Mouse (Mus musculus) cerebellum, adult 11 months (tissue): ENCODE measurements around the gene Iscu.

Experiments used
- DNase-seq: peaks from one replicate; pipeline ENCODE4 v3.0.0; 2022

Iscu gene

DNA sequence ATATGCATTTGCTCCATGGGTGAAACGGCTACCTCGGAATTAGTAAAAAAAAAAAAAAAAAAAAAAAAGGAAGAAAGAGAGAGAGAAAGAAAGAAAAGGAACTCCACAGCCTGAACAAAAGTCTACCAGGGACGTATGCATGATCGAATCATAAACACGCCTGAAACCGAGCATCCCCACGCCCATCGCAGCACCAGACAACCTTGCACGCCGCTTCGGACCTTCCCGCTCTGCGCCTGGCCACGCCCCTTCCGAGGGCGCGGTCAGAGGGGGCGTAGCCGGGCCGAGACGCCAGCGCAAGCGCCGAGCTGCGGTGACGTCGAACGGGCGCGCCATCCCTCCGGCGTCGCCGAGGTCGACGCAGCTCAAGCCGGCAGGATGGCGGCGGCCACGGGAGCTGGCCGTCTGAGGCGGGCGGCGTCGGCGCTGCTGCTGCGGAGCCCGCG is at the start of gene Iscu, which contains the start of gene Sart3:
Gene Iscu, plus strand, starts transcription at position 299 of the 446 bp plus-strand sequence.
Gene Sart3, minus strand, starts transcription at position 61 of the 446 bp plus-strand sequence.
- DNase-seq: peak; percentile 93

GRCm38 (mm10) chr5:113723567-113724237 is 48.8 kb upstream of the Iscu start:
- DNase-seq: peak; percentile 98

- peak; percentile 95 for DNase-seq
Observed at GRCm38 (mm10) chr5:113724446-113724845, 48.1 kb upstream of the Iscu start, which contains the start of gene 1700069L16Rik. Gene 1700069L16Rik (minus strand): TSS chr5:113724772.

- no peak for DNase-seq
Observed at GRCm38 (mm10) chr5:113725417-113725816, 47.1 kb upstream of the Iscu start.

DNA sequence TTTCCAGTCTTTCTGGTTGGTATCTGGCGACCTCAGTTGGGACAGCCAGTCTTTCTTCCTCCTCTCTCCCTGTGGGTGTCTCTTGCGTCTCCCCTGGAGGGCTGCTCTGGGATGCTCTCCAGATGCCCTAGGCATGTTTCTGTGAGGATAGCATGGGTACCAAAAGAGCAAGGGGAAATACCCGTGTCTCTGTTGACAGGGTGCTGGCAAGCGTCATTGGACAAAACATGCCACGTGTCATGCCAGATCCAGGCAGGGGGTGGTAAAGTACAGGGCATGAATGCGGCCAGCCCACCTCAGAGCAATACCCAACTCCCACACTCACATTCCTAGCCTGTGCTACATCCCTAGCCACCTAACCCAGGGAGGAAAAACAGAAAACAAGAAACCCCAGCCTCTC is 45.9 kb upstream of the Iscu start:
- peak; percentile 62 for DNase-seq

- peak; percentile 74 for DNase-seq
Observed at GRCm38 (mm10) chr5:113727238-113727637, 45.3 kb upstream of the Iscu start.

DNA sequence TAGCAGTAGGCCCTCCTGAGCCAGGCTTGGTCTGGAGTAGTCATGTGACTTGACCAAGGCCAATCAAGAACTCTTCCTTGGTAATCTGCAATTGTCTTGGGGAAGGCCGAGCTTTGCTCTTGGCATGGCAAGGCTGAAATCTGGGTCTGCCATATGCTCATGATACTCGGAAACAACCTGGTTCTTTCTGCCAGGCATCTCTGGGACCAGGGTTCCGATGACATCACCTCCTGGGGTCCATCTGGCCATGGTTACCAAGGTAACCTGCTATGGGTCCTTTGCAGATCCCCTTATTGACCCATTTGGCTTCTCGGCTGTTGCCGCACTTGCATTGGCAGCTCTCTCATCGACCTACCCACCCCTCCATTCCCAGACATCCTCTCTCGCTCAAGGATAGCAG is 44.5 kb upstream of the Iscu start:
- peak; percentile 93 for DNase-seq

DNA sequence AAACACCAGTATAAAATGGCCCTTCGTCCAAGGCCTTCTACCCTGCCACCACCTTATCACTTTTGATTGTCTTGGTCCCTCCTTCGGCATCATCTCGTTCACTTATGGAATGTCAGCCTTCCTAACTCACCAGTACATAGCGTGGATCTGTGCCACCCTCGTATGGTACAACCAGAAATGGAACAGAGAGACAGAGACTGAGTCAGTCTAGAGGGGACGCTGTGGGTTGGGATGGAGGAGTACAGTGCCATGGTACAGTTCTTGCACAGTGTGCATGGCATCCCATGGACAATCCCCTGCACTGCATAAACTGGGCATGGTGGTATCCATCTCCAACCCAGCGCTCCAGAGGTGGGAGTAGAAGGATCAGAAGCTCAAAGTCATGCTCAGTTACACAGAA is 43.9 kb upstream of the Iscu start:
- no peak for DNase-seq

GRCm38 (mm10) chr5:113730641-113731121 is 41.9 kb upstream of the Iscu start:
- no peak for DNase-seq

DNA sequence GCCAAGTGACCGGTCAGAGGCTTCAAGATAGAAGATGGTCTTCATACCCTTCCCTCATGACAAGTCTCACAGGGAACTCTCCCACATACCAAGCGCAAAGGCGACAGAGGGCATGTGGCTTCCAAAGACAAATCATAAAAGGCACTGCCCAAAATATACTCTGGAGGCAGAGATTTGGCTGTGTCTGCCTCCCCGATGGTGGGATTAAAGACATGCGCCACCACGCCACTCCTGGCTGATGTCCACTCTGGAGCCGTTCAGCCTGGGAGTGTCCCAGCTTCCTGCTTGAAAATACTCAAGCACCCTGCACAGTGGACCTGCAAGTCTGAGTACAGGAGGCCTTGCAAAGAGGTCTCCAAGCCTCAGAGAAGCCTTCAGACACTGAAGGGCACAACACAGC is 41.4 kb upstream of the Iscu start:
- no peak for DNase-seq

DNA sequence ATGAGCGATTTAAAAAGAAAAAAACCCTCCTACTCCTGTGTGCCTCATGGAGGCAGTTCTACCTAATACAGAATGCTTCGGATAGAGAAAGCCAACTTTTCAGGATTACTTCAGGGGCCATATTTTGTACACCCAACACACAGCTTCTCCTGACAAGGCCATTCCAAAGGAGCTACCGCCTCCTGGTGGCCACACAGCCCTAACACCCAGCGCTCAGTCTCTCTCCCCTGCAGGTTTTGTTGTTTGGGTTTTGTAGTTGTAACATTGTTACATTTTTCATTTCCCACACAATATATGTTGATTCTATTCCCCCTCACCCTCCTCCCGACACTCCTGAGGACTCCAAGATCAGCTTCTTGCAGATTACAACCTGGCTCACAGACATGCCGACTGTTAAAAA is 40.4 kb upstream of the Iscu start:
- DNase-seq: peak; percentile 70

DNA sequence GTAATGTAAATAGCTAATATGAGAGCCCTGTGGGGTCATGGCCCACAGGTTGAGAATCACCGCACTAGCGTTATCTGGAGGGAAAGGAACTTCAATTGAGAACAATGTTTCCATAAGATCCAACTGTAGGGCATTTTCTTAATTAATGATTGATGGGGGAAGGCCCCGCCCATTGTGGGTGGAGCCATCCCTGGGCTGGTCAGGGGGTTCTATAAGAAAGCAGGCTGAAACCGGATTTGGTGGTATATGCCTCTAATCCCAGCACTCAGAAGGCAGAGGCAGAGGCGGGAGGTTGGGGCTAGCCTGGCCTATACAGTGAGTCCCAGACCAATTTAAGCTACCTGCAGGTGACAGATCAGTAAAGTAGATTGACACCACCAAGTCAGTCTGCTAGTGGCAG is 38.2 kb upstream of the Iscu start:
- DNase-seq: no peak

DNA sequence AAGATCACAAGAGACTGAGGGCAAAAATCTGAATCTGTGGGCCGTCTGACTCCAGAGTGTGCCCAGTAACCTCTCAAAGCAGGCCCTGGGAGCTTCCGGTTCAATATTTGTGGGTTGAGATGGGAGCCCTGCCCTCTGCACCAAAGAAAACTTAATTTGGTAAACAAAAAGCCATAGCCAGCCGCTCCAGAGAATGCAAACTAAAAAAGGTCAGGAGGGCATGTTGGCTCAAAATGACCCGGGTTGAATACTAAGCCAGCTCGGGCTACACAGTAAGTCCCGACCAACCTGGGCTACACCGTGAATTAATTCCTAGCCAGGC is 37.6 kb upstream of the Iscu start:
- DNase-seq: no peak

DNA sequence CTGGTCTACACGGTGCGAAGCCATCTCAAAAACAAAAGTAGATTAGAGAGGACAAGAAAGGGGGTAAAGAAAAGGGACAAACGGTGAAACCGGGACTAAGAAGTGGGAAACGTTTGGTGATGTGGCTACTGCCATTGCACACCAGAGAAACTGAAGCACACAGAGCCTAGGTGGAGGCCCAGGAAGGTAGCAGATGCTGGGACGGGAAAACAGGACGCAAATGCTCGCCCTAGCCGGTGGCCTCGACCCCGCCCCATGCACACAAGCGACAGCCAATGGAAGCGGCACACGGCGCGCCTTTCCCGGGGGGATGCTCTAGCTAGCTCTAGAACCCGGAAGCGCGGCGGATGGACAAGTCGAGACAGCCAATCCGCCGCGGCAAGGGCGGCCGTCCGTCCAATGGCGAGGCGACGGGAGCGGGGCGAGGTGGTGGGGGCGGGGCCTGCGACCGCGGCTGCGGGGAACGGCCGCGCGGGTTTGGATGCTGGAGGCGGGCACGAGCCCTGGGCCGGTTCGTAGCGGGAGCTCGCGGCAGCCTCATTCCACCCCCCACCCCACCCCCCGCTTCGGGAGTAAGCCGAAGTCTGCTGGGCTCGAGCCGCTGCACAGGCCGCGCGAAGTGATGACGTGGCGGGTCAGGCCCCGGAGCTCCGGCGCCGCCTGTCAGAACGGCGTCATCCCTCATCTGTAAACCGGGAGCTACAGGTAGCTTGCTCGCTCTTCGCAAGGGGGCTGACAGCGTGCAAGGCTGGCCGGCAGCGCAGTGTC is 37.0 kb upstream of the Iscu start, which contains the start of gene Ficd:
Gene Ficd, plus strand, starts transcription at position 459 of the 768 bp plus-strand sequence.
- DNase-seq: peak; percentile 91

DNA sequence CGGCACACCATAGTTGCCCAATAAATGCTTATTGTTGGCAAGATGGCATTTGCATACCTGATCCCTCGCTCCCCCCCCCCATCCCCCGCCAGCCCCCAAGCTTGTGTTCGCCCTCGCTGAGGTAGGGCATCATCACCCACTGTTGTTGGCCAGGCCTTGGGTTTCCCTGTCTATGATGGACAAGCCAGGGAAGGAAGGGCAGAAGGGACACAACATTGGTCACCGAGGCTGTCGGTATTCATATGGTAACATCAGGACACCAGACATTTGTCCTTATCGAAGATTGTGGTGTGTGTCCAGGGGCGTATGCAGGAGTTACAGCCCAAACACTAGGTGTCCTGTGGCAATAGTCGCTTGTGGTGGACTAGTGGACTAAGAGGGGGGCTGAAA is 36.4 kb upstream of the Iscu start:
- DNase-seq: no peak

- DNase-seq: no peak
Observed at GRCm38 (mm10) chr5:113736522-113737164, 35.9 kb upstream of the Iscu start.

GRCm38 (mm10) chr5:113737607-113738237 is 34.8 kb upstream of the Iscu start:
- DNase-seq: no peak

DNA sequence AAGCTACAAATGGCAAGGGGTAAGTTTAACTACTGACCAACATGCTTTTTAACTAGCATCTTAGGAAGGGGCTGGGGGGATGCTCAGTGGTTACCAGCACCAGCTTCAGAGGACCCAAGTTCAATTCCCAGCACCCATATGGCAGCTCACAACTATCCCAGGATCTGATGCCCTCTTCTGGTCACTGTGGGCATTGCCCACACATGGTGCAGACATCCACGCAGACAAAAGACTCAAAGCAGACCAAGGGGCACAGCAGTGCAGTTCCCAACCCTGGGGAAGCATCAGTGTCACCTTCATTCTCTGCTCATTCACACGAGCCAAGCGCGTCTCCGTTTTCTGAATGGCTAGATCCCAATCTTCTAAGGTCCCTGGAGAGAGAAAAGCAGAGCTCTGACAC is 24.9 kb upstream of the Iscu start:
- DNase-seq: no peak

DNA sequence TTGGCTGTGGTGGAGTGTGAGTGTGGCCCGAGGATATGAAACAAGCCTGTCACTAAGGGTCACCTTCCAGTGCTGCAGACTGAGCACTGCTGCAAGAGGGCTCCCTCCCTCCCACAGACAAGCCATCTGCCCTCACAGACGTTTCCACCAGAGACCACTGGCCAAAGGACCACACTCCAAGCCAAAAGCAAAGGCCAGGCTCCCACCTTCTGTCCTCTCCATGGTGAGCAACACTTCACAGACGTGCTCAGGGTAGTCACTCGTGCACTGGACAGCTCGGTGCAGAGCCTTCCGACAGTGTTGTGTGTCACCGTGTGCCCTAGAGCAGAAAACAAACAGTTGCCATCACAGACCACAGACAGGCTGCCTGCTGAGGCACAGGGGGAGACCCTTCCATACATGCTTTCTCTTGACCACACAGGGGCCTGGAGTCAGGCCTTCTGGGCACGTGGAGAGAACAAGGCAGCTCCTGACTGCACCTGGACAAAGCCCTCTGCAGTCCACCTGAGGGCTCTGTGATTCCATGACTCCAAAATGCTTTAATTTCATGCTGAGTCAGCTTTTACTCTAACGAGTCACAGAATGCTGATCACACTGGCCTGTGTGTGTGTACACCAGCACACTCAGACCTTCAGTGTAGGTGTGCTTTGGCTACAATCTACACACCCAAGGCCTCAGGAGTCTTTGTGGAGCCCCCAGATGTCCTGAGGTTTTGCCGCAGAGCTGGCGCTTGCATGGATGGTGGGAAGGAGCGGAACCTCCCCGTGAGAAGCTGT is 23.8 kb upstream of the Iscu start:
- DNase-seq: no peak

DNA sequence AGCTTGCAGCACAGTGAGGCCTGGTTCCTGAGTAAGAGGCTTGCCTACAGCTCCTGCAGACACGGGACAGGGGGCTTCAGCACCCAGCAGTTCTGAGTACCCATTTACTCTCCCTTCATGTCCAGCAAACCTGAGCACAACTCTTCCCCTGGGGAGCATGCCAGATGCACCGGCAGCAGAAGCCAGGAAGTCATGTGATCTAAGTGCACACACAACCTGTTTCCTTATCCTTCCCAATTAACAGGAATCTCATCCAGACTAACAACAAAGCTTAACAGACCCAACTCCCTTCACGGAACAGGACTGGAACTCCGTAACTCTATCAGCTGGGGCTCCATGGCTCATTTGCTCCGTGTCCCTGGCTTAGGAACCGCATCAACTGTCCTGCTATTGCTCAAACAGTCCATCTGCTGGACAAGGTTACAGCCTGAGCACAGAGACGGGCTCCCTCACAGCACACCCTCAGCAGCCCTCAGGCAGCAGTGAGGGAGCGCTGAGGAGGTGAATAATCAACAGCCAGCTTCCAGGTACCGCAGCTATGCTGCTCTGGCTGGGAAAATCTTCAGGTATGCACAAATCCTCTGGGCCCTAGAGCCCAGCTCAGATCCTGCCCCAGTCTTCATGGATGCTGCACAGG is 20.9 kb upstream of the Iscu start:
- DNase-seq: no peak

GRCm38 (mm10) chr5:113755347-113756030 is 17.1 kb upstream of the Iscu start:
- no peak for DNase-seq
